Mouse (Mus musculus) adrenal gland, adult (tissue): ENCODE measurements around the gene Vmn1r158.
"Not testable (repeated sequence)": the region's sequence is repeated elsewhere in the genome, so short reads cannot be mapped to it uniquely, and the experiment has no call there.

ENCODE experiments used
- DNase-seq, 2 experiments: peaks; one replicate each; pipeline ENCODE4 v3.0.0; 2022 to 2023; ENCODE audit warnings: low spot score in 1 of 2; ENCODE audit not compliant: inconsistent age in 2 of 2

Gene Vmn1r158

GRCm38 (mm10) chr7:22790682-22791081, at the start of gene Vmn1r158:
Gene Vmn1r158 (minus strand): TSS chr7:22790782.
- DNase-seq = not testable (repeated sequence)

GRCm38 (mm10) chr7:22775981-22776380, 14.6 kb downstream of the Vmn1r158 start:
- peak; percentile 14 to 60 for DNase-seq

DNA sequence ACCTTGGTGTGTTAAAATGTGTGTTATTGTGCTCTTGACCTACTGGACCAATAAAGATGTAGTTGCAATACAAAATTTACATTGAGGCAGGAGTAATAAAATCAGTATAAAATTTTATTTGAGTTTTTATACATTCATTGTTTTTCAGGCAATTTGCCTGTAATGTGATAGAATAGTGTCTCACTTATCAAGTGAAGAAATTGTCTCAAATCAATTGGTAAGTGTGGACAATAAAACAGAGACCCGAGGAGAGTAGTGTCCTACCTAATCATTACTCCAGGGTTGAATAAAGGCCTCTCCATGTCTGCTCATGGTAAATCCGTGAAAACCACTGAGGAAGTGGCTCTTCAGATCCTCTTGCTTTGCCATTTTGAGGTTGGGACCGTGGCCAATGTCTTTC, 29.2 kb downstream of the Vmn1r158 start, which contains the start of gene Vmn1r157:
Gene Vmn1r157 (plus strand): TSS at position 301 of the 400 bp plus-strand sequence.
- not testable (repeated sequence) for DNase-seq
